Mouse (Mus musculus) embryonic facial prominence, embryonic 10.5 days (tissue): Measurements from ENCODE around the gene Mtm1. TPM values are rescaled to one million over a fixed set of nuclear protein-coding genes. Genes with fewer than 3 reads are reported as not detected.

ENCODE experiments used
- DNase-seq: peaks from one replicate; pipeline ENCODE4 v3.0.0-alpha.2; 2017; ENCODE audit warnings: low spot score
- H3K27ac ChIP-seq: fragments of 300-500 bp; sonication (generic); replicated peaks from 2 replicates; pipeline ENCODE4 v1.5.1; 2016; ENCODE audit warnings: mild to moderate bottlenecking
- H3K27me3 ChIP-seq: fragments of 300-500 bp; sonication (generic); replicated peaks from 2 replicates; pipeline ENCODE4 v1.6.1; 2016; ENCODE audit warnings: low read depth, mild to moderate bottlenecking; ENCODE audit not compliant: poor library complexity, severe bottlenecking
- H3K36me3 ChIP-seq: fragments of 300-500 bp; sonication (generic); replicated peaks from 2 replicates; pipeline ENCODE4 v1.6.1; 2016; ENCODE audit warnings: mild to moderate bottlenecking, moderate library complexity
- H3K4me1 ChIP-seq: fragments of 300-500 bp; sonication (generic); 2 replicates; pipeline ENCODE4 v1.6.1; 2016
- H3K4me3 ChIP-seq: fragments of 300-500 bp; sonication (generic); 2 replicates; pipeline ENCODE4 v1.5.1; 2016; ENCODE audit warnings: mild to moderate bottlenecking, moderate library complexity
- H3K9me3 ChIP-seq: fragments of 300-500 bp; sonication (generic); 2 replicates; pipeline ENCODE4 v1.6.1; 2016; ENCODE audit warnings: mild to moderate bottlenecking
- WGBS: fragments of 180-500 bp; shearing (Covaris S2); methylation state at CpG from one replicate; pipeline ENCODE4 v1.1.7; 2016; 5-methylcytosine and 5-hydroxymethylcytosine counted together
- polyA plus RNA-seq: library from polyadenylated mRNA; unstranded; fragments of >200 nt; fragmentation: Nextera tagmentation; extraction: Ambion mirVana; gene quantifications from 2 replicates; pipeline ENCODE4 v1.2.1, GENCODE M21; 2016

Mtm1 gene
- polyA plus RNA-seq, 1 experiment from 2014 or later, result 2.7 TPM

GRCm38 (mm10) chrX:71222648-71223408, 12.3 kb downstream of the Mtm1 start:
- no peaks in the 10 kb centered on the region for H3K9me3 ChIP-seq
- H3K27ac ChIP-seq, result no peak overlapping the region
- H3K36me3 ChIP-seq, result no peaks in the 10 kb centered on the region
- H3K27me3 ChIP-seq, result peaks cover 5% of the 10 kb centered on the region; the same call in 1 of the 2 replicates
- 86% methylated on average over 4 of the region's 4 CpGs for WGBS
- no peaks in the 10 kb centered on the region for H3K4me1 ChIP-seq
- no peak for DNase-seq
- no peak overlapping the region for H3K4me3 ChIP-seq

- no peak overlapping the region for H3K27ac ChIP-seq
- H3K36me3 ChIP-seq, result no peaks in the 10 kb centered on the region
- no peaks in the 10 kb centered on the region for H3K9me3 ChIP-seq
- DNase-seq, result no peak
- H3K4me1 ChIP-seq, result no peaks in the 10 kb centered on the region
- H3K4me3 ChIP-seq, result no peak overlapping the region
- 80% methylated on average over 5 of the region's 5 CpGs for WGBS
- H3K27me3 ChIP-seq, result peaks cover 9% of the 10 kb centered on the region; the same call in 1 of the 2 replicates
These were observed 16.3 kb downstream of the Mtm1 start for GRCm38 (mm10) chrX:71226881-71227280.

DNA sequence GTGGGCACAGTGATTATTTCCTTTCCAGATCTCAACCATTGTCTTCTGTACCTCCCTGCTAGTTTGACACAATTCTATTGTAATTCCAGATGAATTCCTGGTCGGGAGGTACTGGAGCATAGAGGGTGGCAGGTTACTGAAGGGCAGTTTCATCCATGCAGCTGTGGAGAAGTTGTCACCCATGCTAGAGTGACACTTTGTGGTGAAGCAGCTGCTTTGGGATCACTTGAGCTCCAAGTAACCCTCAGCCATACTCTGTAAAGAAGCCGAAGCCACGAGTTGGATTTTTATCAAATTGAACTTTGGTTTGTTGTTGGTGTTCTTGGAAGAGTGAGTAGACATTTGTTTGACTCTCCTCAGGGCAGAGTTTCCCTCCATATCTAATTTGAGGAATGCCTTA, 17.6 kb downstream of the Mtm1 start:
- DNase-seq, result no peak
- H3K4me3 ChIP-seq, result no peak overlapping the region
- H3K4me1 ChIP-seq, result no peaks in the 10 kb centered on the region
- WGBS, result 65% methylated on average over 3 of the region's 3 CpGs
- H3K9me3 ChIP-seq, result no peaks in the 10 kb centered on the region
- H3K27me3 ChIP-seq, result peaks cover 9% of the 10 kb centered on the region; the same call in 1 of the 2 replicates
- H3K27ac ChIP-seq, result no peak overlapping the region
- H3K36me3 ChIP-seq, result no peaks in the 10 kb centered on the region

DNA sequence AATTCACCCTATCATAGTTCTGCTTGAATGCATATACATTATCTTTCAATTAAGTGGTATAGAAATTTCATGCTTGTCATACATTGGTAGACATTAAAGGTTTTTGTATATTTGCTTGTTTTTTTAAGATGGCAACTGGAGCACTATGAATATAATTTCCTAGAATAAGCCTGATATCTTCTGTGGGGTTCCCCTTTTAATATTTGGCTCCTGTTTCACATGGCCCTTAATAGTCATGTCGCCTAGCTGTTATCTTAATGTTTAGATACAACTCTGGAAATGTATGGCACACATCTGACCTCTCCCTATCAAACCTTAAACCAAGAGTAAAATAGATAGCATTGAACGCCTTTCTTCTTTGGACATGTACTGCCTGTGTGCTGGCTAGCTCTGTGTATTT, 20.3 kb downstream of the Mtm1 start:
- Histone ChIP-seq H3K27me3 (peaks cover 9% of the 10 kb centered on the region; the same call in 1 of the 2 replicates), H3K4me3 (no peak overlapping the region), H3K27ac (no peak overlapping the region), H3K4me1 (no peaks in the 10 kb centered on the region), H3K36me3 (no peaks in the 10 kb centered on the region), H3K9me3 (no peaks in the 10 kb centered on the region)
- WGBS, result 81% methylated on average over 2 of the region's 2 CpGs
- no peak for DNase-seq

DNA sequence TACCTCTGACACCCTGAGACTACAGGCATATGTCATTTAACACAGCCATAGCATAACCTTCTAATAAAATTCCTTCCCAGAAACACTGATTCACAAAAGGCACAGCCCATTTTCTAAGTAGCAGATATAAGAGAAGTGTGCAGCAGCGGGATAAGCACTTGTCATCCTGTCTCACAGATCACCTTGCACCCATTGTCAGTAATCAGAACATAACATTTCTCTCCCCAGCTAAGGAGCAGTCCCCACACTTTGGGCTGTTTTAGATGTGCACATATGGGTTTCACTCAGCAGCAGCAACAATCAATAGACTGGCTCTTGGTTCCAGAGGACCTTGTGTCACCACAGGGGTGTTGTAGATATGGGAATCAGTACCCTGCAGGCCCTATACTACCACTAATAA, 45.9 kb downstream of the Mtm1 start:
- Histone ChIP-seq H3K36me3 (no peaks in the 10 kb centered on the region), H3K27ac (no peak overlapping the region), H3K4me3 (no peak overlapping the region), H3K9me3 (no peaks in the 10 kb centered on the region), H3K4me1 (no peaks in the 10 kb centered on the region), H3K27me3 (no peaks in the 10 kb centered on the region)
- WGBS, result 81% methylated on average over 1 of the region's 1 CpGs
- no peak for DNase-seq

DNA sequence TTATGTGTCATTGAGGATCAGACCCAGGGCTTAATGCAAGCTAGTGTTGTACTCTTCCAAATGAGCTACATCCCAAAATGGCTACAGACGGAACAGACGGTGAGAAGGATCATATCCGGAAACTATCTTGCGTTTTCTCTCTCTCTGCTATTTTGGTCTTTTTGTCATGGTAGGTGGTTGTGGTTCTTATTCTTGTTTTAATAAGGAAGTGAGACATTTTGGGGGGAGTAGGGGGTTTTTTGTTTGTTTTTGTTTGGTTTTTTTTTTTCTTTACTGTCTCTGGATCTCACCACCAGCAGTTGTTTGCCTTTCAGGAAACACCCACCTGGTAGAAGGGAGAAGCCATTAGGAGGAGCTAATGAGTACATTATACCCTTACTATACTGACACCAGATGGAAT, 50.3 kb downstream of the Mtm1 start:
- Histone ChIP-seq H3K36me3 (no peaks in the 10 kb centered on the region), H3K9me3 (no peaks in the 10 kb centered on the region), H3K27me3 (no peaks in the 10 kb centered on the region; the same call in 1 of the 2 replicates), H3K27ac (no peak overlapping the region), H3K4me1 (no peaks in the 10 kb centered on the region), H3K4me3 (no peak overlapping the region)
- WGBS, result 92% methylated on average over 4 of the region's 4 CpGs
- no peak for DNase-seq

GRCm38 (mm10) chrX:71264316-71264715, 53.7 kb downstream of the Mtm1 start:
- DNase-seq, result no peak
- Histone ChIP-seq H3K27me3 (no peaks in the 10 kb centered on the region; the same call in 1 of the 2 replicates), H3K9me3 (no peaks in the 10 kb centered on the region), H3K4me3 (no peak overlapping the region), H3K36me3 (no peaks in the 10 kb centered on the region), H3K27ac (no peak overlapping the region), H3K4me1 (no peaks in the 10 kb centered on the region)
- 86% methylated on average over 2 of the region's 2 CpGs for WGBS

DNA sequence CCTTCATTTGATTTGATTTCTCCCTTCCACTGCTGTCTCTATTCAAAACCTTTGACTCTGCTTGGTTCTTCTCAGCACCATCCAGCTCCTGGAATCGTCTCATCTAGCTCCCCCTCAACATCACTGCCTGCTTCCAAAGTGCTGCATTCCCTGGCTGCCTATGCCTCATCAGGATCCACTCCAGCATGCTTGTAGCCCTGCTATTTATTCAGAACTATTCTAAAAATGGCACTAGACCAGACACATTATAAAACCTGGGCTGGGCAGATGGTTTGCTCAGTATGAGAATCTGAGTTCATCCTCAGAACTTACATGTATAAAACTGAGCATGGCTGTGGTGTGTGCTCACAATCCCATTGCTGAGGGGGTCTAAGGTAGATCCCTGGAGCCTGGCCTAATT, 58.4 kb downstream of the Mtm1 start:
- Histone ChIP-seq H3K9me3 (no peaks in the 10 kb centered on the region), H3K27me3 (no peaks in the 10 kb centered on the region; the same call in 1 of the 2 replicates), H3K36me3 (no peaks in the 10 kb centered on the region), H3K4me3 (no peak overlapping the region), H3K27ac (no peak overlapping the region), H3K4me1 (no peaks in the 10 kb centered on the region)
- WGBS, result 81% methylated on average over 1 of the region's 1 CpGs
- DNase-seq, result no peak

DNA sequence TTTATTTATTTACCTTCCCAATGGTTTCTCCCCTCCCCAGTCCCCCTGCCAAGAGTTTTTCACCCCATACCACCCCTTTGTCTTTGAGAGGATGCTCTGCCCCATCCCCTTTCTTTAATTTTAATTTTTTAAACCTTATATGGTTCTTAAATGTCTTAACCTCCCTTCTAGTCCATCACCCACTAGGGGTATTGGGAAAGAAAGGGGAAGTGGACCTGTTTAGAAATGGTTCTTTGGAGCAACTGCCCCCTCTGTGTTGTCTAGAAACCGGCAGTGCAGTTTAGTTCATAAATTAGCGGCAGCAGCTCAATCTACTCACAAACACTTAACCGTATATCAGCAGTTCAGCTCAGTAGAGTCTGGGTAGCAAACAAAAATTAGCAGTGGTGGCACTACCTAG, 63.6 kb downstream of the Mtm1 start:
- no peak overlapping the region for H3K4me3 ChIP-seq
- no peak for DNase-seq
- H3K4me1 ChIP-seq, result no peaks in the 10 kb centered on the region
- WGBS, result 92% methylated on average over 3 of the region's 3 CpGs
- no peak overlapping the region for H3K27ac ChIP-seq
- H3K9me3 ChIP-seq, result no peaks in the 10 kb centered on the region
- H3K27me3 ChIP-seq, result 0 out of 2 replicates have a peak, but pooled peaks cover 6% of the 10 kb centered on the region
- H3K36me3 ChIP-seq, result no peaks in the 10 kb centered on the region

GRCm38 (mm10) chrX:71285473-71285872, 74.9 kb downstream of the Mtm1 start:
- Histone ChIP-seq H3K4me3 (no peak overlapping the region), H3K27ac (no peak overlapping the region), H3K36me3 (no peaks in the 10 kb centered on the region), H3K9me3 (no peaks in the 10 kb centered on the region), H3K27me3 (no peaks in the 10 kb centered on the region; the same call in 1 of the 2 replicates), H3K4me1 (no peaks in the 10 kb centered on the region)
- DNase-seq, result no peak
- WGBS, result 90% methylated on average over 3 of the region's 3 CpGs

DNA sequence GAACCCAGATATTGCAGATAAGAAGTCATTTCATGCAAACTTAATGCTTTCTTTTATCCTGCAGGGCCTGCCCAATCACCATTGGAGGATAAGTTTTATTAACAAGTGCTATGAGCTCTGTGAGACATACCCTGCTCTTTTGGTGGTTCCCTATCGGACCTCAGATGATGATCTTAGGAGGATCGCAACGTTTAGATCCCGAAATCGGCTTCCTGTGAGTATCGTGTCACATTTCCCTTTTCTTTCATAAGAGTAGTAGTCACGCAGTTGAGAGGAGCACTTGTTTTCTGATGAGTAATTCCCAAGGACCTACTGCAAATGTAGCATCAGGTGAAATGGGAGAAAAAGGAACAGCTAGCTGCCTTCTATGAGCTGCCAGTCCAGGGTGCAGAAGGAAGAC, 76.5 kb downstream of the Mtm1 start:
- no peaks in the 10 kb centered on the region; the same call in 1 of the 2 replicates for H3K27me3 ChIP-seq
- WGBS, result 93% methylated on average over 7 of the region's 7 CpGs
- no peak overlapping the region for H3K4me3 ChIP-seq
- H3K27ac ChIP-seq, result no peak overlapping the region
- no peaks in the 10 kb centered on the region for H3K36me3 ChIP-seq
- H3K9me3 ChIP-seq, result no peaks in the 10 kb centered on the region
- H3K4me1 ChIP-seq, result no peaks in the 10 kb centered on the region
- no peak for DNase-seq

DNA sequence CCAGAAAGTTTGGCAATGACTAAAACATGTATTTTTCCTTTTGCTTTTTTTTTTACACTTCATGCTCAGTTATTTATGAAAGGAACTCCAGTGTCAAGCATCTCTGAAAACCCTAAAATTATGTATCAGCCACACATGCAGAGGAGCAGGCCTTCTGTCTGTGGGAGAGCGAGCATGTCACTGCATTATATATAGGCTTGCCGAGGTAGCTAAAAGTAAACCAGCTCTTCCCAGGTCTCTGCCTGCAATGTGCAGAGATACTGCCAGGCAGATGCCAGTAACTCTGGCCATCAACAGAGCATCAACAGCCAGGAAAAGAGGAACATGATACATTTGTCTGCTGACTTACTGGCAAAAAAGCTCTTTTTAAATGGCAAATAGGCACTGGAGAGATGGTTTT, 83.6 kb downstream of the Mtm1 start:
- H3K36me3 ChIP-seq, result no peaks in the 10 kb centered on the region
- H3K27me3 ChIP-seq, result peaks cover 20% of the 10 kb centered on the region
- H3K4me3 ChIP-seq, result no peak overlapping the region
- WGBS, result 77% methylated on average over 2 of the region's 2 CpGs
- H3K4me1 ChIP-seq, result no peaks in the 10 kb centered on the region
- H3K9me3 ChIP-seq, result no peaks in the 10 kb centered on the region
- no peak for DNase-seq
- no peak overlapping the region for H3K27ac ChIP-seq

DNA sequence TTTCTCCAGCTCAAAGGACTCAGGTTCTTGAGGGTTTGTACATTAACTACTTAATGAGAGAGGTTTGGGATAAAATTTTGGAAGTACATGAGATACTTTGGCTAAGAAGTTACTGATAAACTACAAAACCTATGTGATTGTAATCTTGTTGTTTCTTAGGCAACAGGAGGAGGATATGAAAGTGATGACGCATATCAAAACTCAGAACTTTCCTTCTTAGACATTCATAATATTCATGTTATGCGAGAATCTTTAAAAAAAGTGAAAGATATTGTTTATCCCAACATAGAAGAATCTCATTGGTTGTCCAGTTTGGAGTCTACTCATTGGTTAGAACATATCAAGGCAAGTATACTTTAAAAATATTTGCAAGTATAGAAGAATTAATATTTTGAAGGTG, 85.4 kb downstream of the Mtm1 start:
- no peak overlapping the region for H3K4me3 ChIP-seq
- H3K9me3 ChIP-seq, result no peaks in the 10 kb centered on the region
- no peak overlapping the region for H3K27ac ChIP-seq
- H3K36me3 ChIP-seq, result no peaks in the 10 kb centered on the region
- no peaks in the 10 kb centered on the region for H3K4me1 ChIP-seq
- WGBS, result 91% methylated on average over 2 of the region's 2 CpGs
- H3K27me3 ChIP-seq, result peaks cover 20% of the 10 kb centered on the region
- no peak for DNase-seq
